Mouse (Mus musculus) CH12.LX (cell line): ENCODE data around the gene Dpp6.

Experiments
- CTCF ChIP-seq, 2 experiments: IDR thresholded peaks in 1 of 2; conservative IDR thresholded peaks in 1 of 2; 2 replicates each; pipeline ENCODE4 v1.5.1; 2011 to 2012; ENCODE audit warnings: low read depth in 2 of 2, low read length in 2 of 2, improper control_type of control experiment in 1 of 2, inconsistent platforms in 1 of 2, mild to moderate bottlenecking in 1 of 2, moderate library complexity in 1 of 2
- USF1 ChIP-seq: IDR thresholded peaks from 2 replicates; pipeline ENCODE4 v1.6.1; 2014; ENCODE audit warnings: low read depth, mild to moderate bottlenecking, inconsistent platforms, low read length, improper control_type of control experiment

DNA sequence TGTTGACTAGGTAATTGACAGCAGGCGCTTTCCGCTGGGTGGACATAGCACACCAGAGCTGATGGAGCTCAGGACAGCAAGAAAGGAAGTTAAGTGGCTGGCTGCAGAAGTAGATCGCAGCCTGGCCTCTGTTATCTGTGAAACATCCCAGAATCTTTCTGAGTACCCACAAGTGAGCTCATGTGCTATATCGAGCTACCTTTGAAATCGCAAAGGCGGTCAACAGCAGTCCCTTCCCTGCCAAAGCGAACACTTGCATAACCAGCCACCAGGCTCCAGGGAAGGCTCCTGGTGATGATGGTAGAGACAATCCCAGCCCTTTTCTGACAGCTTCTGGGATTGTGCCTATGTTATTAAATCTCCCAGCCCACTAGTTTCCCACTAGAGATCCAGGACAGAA is 186.5 kb downstream of the Dpp6 start:
- no peak for TF ChIP-seq CTCF (conservative IDR thresholded peaks at IDR 0.05 in 1 of 2, IDR thresholded peaks at IDR 0.05 in 1 of 2; ENCODE audit: low read depth in 2 of 2, low read length in 2 of 2)
- no peak for TF ChIP-seq USF1
